Mouse (Mus musculus): ENCODE data around the gene Pbp2.

The Pbp2 gene

DNA sequence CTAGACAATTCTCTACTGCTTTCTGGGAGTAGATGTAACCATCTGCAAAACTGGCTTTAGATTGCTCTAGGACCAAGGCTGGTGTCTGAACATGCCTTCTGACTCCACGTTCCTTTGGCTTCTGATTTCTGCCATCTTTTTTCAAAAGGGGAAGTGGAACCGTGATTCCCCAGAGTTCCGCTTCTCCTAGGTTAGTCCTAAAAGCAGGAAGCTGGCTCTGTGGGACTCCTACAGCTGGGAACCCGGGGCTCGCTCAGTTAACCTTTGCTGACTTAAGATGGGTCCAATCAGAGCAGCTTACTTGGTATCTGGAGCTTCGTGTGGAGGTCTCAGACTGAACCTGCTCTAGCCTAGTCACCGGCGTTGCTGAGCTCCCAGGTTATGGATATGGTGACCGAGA is 49.1 kb downstream of the Pbp2 start:
- no peak for TF ChIP-seq CTCF (conservative IDR thresholded peaks at IDR 0.05; ENCODE audit: low read length)
- no peak for TF ChIP-seq POU5F1 (IDR thresholded peaks at IDR 0.05; ENCODE audit: borderline replicate concordance, low read length)
- no peak for TF ChIP-seq NANOG (IDR thresholded peaks at IDR 0.05; ENCODE audit: borderline replicate concordance, low read length)
- Histone ChIP-seq H3K36me3 (ENCODE audit: insufficient read depth, low read length) (no peaks in the 10 kb centered on the region), H3K4me3 (replicated peaks; ENCODE audit: low read length) (no peak overlapping the region), H3K4me1 (replicated peaks; ENCODE audit: low read depth, low read length) (peaks cover 3% of the 10 kb centered on the region; the same call in 1 of the 2 replicates), H3K9me3 (ENCODE audit: low read length) (peaks cover 4% of the 10 kb centered on the region; the same call in 1 of the 2 replicates), H3K27me3 (ENCODE audit: insufficient read depth, low read length) (0 out of 2 replicates have a peak, but pooled peaks cover 2% of the 10 kb centered on the region)

DNA sequence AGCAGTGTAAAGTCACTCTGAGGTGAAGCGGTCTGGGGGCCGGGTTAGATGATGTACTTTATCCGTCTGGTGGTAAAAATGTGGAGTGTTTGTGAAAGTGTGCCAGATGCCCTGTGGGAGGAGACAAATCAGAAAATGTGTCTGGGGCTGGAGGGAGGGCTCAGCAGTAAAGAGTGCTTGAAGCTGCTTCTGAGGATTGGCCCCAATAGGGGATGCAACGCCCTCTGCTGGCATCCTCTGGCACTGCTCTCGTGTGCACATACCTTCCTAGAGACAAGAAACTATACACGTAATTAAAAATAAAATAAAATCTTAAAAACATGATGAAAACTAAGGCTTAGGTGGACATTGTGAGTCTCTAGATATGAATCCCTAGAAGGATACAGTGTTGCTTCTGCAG is 49.8 kb downstream of the Pbp2 start:
- Histone ChIP-seq H3K27me3 (ENCODE audit: insufficient read depth, low read length) (0 out of 2 replicates have a peak, but pooled peaks cover 2% of the 10 kb centered on the region), H3K4me3 (replicated peaks; ENCODE audit: low read length) (no peak overlapping the region), H3K4me1 (replicated peaks; ENCODE audit: low read depth, low read length) (peaks cover 3% of the 10 kb centered on the region; the same call in 1 of the 2 replicates), H3K9me3 (ENCODE audit: low read length) (peaks cover 10% of the 10 kb centered on the region), H3K36me3 (ENCODE audit: insufficient read depth, low read length) (no peaks in the 10 kb centered on the region)
- TF ChIP-seq POU5F1 (IDR thresholded peaks at IDR 0.05; ENCODE audit: borderline replicate concordance, low read length) (no peak), CTCF (conservative IDR thresholded peaks at IDR 0.05; ENCODE audit: low read length) (peak; percentile 49)

All from E14TG2a.4 (cell line).